Mouse (Mus musculus) CH12F3 (cell line): ENCODE measurements around the gene Pde4d.

ENCODE experiments used
- in situ Hi-C: fragments of 300-500 bp; cut with MboI; formaldehyde crosslinking; loops from 2 replicates; pipeline ENCODE4 v1.14.3; 2020; ENCODE audit warnings: low sequenced_read_pairs

Pde4d gene

GRCm38 (mm10) chr13:109592192-109592797, 1142.5 kb downstream of the Pde4d start:
- in situ Hi-C loops: no loop called here

DNA sequence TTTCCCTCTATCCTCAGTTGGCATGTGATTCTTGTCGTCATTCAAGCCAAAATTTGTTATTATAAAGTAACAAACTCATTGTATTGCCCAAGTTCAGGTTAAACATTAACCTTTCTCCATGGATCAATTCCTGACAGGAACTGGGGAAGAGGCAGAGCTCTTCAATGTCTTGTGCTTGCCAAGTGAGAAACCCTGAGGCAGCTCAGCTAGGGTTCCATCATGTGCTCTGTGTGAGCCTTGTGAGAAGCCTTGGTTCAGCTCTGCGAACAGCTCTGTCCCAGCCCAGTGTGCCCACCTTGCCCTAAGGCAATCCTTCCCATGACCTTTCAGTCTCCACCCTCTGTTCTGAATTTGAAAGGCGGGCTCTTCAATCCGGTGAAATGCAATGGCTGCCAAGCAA, 1150.0 kb downstream of the Pde4d start:
- in situ Hi-C loops: no loop called here

DNA sequence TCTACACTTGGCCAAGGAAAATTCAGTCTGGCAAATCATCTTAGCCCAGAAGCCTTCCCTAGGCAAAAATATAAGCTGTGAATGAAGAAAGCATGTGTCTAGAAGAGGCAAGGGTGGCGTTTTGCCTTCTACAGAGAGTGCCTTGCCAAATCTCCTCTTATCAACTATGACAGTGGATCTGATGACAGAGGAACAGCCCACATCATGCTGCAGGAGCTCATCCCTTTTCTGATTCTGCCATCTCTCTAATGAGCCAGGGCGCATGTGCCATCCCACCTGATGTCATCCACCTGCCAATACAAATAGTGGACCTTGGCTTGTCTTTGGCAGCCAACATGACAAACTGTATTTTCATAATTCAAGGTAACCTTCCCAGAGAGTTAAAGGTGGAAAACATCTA, 1154.3 kb downstream of the Pde4d start:
- in situ Hi-C loops: no loop called here

DNA sequence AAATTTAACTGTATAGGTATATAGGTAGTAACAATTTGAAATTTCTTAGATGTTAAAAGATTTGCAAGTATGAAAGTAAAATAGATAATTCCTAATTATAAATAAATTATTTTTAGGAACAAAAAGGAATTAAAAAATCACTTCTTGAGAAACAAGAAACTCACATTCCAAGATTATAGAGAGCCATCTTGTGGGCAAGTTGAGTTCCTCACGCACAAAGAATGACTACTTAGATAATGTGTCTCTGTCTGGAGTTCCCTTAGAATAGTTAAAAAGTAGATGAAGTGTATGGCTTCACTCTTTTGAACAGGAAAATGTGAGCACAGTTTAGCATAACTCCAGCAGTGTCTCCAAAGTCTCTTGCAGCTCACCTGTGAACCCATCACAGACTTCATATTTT, 1155.4 kb downstream of the Pde4d start:
- in situ Hi-C loops: no loop called here

DNA sequence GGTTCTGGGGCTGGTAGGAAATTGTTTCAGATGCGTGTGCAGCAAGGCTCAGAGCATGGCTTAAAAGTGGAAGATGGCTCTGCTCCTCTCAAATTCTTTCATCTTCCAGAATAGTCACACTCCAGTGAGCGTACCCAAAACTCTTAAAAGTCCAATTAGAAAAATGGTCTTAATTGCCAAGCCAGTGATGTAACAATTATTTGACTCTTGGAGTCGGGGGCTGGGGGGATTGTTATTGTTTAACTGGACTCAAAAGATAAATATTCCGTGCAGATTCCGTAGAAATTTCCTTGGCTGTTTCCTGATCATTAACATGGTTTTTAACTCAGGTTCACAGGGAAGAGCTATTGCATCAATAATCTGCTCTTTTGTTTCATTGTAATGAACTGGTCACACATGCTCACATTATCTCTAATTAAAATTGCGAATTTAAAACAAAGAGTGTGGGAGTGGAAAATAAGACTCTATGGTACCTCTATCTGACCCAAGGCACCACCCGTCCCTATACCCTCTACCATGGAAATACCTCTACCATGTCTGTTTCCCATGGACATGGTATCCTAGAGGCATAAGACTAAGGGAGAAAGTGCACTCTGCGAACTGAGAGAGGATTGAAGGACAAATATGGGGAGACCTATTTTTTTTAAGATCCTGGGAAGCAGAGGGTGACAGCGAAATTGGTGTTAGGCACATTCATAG, 1159.5 kb downstream of the Pde4d start:
- in situ Hi-C loops: no loop called here

- in situ Hi-C loops: no loop called here
Observed at GRCm38 (mm10) chr13:109609805-109610187, 1160.0 kb downstream of the Pde4d start.

- in situ Hi-C loops: no loop called here
Observed at GRCm38 (mm10) chr13:109610772-109611171, 1161.0 kb downstream of the Pde4d start.

DNA sequence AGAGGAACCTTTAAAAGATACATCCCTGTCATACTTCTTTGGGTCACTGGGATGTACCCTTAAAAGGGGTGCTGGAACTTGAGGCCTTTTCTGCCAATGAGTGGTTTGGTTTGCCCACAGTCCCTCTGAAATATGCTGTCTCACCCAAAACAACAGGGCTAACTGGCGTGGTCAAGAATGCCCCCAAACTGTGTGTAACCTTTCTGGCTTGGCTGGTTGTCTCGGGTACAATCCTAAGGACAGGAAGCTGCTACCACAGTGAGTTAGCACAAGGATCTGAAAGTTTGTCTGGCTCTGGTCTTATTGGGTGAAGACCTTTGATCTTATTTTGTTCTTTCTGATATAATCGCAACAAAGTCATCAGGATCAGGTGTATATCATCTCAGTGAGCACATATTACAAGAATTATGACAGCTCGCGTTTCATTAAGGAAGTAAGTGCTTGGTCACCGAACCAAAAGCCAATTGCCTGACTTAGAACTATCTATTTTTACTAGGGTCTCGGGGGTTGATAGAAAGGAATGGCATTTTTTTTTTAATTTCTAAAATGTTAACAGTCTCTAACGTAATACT, 1165.6 kb downstream of the Pde4d start:
- in situ Hi-C loops: no loop called here

DNA sequence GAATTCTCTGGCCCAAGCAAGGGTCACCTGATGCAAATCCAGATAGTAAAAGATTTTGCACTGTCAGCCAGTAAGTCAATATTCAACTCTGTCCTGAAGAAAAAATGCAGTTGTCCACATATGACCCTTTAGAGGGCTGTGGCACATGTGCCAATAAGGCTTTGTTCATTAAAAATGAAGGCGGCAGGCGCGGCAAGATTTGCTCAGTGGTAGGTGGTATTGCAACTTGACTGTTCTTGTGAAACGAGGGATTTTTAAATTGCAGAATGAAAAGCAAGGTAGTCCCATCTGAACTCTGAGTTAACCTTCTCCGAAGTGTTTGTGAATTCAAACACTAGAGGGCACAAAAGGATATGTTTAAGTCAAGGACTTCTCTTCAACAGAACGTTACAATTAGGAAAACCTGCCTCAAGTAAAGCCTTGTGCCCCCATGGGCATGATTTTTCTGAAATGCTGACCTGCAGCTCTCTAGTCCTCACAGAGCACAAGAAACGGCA, 1166.1 kb downstream of the Pde4d start:
- in situ Hi-C loops: no loop called here

- in situ Hi-C loops: no loop called here
Observed at GRCm38 (mm10) chr13:109619158-109619657, 1169.5 kb downstream of the Pde4d start.

DNA sequence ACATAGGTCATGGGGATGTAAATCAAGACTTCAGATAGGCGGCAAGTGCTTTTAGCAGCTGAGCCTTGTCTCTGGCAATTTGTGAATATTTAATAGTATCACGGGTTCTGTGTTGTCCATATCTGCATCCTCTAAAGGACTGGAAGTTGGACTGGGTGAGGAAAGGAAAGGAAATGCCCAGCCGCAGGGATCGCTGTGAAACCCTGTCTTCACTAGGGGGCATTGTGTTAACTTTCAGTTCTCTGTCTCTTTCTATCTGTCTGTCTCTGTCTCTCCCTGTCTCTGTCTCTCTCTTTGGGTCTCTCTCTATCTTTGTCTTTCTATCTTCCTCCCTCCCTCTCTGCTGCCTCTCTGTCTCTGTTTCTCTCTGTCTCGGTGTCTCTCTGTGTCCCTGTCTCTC, 1172.5 kb downstream of the Pde4d start:
- in situ Hi-C loops: no loop called here

DNA sequence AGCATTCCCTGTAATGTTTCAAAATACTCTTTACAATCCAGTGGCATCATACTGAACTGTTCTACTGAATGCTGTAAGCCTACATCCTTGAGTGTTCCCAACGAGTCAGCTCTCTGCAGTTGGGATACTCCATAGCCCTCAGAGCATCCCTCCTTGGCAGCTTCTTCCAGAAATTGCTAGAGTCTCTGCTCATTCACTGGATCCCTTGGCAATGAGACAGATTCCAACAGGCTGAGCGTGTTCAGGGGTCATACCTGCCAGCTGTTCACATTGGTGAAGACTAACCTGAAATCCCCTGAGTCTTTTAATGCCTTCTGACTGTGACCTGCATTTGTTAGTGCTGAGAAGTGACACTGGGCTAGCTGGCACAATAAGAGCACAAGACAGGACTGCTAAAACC, 1173.5 kb downstream of the Pde4d start:
- in situ Hi-C loops: no loop called here

DNA sequence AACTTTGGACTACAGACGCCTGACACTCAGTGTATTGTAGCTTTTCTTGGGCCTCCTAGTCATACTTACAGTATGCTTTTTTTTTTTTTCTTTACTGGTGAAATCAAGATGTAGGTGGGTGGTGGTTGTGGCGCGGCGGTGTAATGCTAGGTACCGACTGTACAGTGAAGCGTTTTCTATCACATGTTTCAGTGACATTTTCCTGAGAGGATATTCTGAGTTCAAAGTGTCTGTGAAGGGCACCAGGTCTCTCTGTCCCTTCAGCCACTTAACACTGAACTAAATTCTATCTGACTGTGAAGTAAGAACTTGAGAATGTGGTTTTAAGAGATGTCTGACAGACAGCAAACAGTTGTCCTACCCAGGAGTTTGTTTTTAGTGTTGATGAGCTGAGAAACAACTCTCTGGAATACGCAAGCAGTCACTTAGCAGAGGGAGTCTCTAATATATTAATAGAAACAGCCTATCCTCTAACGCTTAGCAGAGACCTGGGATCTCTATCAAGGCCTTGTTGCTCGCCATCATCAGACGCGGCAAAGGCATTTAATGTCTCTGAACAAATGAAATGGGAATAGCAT, 1175.1 kb downstream of the Pde4d start:
- in situ Hi-C loops: no loop called here

GRCm38 (mm10) chr13:109625466-109626129, 1175.8 kb downstream of the Pde4d start:
- in situ Hi-C loops: no loop called here

GRCm38 (mm10) chr13:109627265-109627664, 1177.5 kb downstream of the Pde4d start:
- in situ Hi-C loops: no loop called here

DNA sequence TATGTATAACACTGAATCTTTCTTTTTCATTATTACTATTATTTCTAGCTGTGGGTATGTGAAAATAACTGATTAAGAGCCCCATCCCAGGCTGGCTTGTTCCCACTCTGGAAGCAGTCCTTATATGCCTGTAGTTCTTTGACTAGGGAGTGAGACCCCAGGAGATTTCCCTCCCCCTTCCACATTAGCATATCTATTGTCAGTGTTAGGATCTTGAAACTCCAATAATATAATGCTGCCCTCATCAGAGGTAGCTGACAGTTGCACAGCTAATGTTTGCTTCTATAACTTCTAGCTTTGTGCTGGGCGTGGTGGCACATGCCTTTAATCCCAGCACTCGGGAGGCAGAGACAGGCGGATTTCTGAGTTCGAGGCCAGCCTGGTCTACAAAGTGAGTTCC, 1178.9 kb downstream of the Pde4d start:
- in situ Hi-C loops: no loop called here

DNA sequence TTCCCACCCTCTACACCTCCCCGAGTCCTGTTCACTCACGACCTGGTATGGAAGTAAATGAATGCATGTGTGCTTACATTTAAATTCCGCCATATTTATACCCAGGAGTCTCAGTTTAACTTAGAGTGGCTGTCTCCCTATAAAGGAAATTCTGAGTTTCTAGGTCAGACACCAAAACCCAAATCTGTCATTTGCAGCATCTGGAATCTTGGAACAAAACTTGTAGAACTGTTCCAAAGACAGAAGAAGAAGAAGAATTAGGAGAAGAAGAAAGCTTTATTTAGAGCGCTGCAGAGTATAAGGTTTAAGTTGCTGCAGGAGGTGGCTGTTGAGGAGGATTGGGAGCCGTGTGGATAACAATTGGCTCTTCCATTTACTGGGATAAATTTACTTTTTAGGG, 1179.5 kb downstream of the Pde4d start:
- in situ Hi-C loops: no loop called here

- in situ Hi-C loops: no loop called here
Observed at GRCm38 (mm10) chr13:109631399-109632026, 1181.8 kb downstream of the Pde4d start.

- in situ Hi-C loops: no loop called here
Observed at GRCm38 (mm10) chr13:109632387-109633036, 1182.8 kb downstream of the Pde4d start.

DNA sequence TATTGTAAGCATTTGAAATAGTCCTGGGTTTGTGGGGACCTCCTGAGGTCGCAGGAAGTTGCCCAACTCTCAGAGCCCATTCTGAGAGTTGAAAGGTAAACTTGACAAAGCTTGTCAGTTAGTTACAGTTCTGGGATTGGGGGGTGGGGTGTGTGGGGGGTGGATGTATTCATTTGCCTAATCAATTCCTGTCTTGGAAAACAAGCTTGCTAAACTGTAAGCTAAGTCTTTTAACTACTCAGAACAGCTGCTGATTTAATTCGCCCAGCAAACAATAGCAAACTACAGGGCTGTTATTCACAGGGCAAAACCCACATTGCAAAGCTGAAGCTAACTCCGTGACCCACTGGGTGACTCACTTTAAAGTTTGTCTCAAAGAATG, 1183.3 kb downstream of the Pde4d start:
- in situ Hi-C loops: no loop called here
